Mouse (Mus musculus): Measurements from ENCODE around the gene Atp10a.
"Not testable (repeated sequence)": the region's sequence is repeated elsewhere in the genome, so short reads cannot be mapped to it uniquely, and the experiment has no call there.

The Atp10a gene

DNA sequence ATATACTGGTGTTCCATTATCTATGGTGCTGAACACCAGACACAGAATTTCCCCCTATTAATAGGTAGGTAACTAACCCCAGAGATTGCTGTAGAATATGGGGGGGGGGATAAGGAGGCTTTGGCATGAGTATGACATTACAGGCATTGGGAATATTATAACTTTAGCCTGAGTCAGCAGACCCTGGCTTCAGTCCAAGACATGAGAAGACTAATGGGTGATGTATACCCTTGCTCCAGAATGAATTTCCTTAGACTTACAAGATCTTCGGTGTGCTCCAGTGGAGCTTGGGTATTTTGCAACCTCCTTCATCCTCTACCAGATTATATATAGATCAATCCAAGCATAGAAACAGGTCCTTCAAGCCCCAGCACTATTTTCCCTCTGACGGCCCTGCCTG, 145.8 kb downstream of the Atp10a start:
- no peak for DNase-seq

DNA sequence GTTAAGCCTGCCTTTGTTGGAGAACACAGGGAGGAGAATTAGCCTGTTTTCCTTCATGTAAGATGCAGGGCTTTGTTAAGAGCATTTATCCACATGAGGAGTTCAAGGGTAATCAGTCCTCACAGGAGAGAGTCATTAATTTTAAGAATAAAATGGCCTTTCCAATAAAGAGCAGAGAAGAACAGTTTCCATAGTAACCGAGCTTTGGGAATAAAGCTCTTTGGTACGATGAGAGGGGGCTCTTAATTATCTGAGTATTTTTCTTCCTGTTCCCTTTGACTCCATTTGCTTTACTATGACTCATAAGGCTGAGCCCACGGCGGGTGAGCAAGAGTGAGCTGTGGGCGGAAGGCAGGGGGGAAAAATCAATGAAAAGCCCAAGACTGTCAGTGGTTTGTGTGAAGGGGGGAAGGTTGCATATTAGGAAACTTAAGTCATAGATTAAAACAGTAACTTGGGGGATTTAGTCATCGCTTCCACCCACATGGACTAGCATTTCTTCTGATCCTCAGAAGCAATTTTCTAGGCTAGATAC, 166.2 kb downstream of the Atp10a start:
- DNase-seq = peak; percentile 22

DNA sequence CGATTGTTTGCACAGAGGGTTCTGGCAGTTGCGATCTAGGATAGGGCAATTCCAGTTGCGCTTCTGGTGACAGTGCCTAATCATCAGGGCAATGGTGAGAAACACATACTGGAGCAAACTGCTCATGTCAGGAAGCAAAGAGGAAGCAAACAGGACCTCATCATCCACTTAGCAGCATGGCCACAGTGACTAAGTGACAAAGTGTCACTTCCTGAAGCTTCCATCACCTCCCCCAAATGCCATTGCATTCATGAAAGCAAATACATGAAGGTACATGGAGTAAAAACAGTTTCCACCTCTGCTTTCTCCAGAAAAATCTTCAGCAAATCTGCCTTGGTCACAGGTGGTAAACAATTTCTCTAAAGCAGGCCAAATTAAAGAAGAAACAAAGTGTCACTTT, 168.7 kb downstream of the Atp10a start:
- DNase-seq = no peak

DNA sequence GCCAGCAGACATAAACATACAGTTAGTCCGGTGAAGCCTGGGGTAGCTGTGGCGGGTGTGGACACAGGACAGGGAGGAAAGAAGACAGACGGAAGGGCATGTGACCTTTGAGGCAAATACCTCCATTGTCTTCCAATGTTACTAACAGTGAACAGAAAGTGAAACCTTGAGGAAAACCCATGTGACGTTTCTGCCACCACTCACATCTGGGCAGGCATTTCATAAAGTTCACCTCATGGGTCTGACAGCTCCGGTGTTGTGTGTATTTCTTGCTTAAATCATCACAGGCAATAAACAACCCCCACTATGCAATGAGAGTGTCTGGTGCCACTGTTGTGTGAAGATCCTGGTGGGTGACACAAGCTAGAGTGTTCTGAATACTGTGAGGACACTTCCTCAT, 173.1 kb downstream of the Atp10a start:
- DNase-seq = no peak

DNA sequence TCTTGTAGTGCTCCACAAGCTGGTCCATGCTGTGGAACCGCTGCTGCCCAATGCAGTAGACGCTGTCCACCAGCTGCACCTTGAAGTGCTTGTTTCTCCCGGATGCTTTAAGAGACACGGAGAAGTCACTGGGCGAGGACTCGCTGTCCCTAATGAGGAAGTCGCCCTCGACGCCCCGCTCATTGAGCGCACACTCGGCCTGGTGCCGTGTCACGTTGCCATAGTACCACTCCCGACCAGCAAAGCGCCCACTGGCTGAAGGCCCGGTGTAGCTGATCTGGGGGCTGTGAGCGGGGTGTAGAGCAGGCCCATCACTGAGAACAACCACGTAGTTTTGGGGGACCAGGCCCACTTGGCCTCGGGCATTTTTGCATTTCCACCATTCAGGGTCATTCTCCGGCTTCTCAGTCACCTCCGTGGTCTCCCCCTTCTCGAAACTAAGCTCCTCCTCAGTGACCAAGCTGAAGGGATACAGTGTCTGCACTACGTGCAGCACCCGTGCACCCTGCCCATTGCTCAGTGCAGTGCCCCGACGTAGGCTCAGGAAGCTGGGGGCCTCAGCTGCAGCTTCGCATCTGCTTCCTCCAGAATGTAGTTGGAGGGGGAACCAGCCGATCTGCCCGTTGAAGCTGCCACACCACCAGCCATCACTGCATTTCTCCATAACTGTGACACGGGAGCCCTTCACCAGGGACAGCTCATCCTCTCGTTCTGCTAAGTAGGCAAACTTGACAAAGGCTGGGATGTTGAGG, 181.1 kb downstream of the Atp10a start:
- not testable (repeated sequence) for DNase-seq

DNA sequence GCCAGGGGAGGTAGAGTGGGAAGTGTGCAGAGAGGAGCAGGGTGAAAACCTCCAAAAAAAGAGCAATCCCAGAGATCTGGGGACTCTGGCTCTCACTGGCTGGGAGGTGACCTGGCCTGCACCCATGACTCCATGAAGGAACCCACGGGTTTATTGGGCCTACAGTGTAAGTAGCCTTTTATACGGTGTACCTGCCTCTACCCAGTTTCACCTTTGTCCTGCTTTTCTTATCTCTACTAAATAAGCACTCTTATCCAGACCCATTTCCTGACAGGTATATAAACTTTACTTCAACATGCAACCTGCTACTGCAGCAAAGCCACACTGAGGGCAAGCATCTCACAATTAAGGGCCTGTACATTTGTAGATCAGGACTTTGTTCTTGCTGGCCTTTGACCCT, 184.4 kb downstream of the Atp10a start:
- no peak for DNase-seq

DNA sequence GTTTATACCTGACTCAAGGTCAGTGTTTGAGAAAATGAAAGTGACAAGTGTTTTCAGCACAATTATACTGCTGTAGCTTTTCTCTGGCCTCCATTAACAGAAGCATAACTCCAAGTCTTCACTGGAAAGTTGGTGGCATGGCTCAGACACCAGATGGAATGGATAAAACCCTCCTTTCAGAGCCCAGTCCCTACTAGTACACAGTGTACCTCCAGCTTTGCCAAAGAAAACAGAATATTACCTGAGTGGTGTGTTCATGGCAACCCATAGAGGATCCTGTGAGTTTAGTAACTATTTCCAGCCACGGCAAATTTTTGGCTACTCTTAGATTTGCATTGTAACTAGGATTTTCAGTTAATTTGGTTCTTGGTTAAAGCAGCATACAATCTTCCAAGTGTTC, 185.1 kb downstream of the Atp10a start:
- DNase-seq = no peak

DNA sequence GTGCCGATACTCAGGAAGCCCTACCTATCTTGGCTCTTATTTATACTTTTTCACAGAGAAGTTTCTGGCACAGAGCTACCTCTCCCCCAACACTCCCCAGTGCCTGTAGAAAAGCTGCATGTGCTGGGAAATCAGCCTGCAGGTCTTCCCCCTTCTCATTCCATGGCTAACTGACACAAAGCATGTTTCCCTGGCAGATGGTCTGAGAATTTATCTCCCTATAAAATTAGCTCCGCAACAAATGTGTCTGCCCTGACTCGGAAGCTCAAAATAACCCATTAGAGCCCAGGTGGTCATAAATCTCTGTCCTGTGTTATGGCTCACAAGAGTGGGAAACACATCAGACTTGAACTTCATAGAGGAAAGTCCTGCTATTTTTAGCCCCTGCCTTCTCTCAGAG, 186.9 kb downstream of the Atp10a start:
- peak; percentile 40 for DNase-seq

DNA sequence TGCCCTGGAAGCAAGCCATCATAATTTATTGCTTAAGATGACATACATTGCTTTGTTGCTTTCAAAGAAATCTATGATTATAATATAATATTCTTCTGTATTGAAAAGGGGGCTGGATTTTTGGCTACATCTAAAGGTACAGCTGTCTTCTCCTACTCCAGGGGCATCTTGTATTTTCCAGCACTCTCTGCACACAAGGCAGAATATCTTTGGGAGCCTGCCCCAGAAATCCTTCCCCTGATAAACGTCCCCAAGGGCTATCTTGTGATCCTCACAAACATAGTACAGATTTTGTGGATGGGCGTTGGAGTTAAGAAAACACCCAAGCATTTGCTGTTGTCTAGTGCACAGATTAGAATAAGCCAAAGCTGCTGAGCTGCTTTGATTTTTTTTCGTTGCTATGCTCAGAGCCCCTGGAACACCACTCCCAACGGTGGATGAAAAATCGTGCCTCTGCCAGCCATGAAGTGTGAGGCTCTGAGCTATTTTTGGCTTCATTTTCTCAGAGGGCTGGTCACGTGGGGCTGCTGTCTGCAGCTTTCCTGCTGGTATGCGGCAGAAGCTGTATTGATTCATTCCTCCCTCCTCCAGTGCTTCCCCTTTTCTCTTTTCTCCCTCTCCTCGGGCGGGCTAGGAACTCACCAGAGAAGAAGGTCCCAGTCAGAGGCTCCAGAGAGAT, 187.9 kb downstream of the Atp10a start:
- DNase-seq = peak; percentile 95

DNA sequence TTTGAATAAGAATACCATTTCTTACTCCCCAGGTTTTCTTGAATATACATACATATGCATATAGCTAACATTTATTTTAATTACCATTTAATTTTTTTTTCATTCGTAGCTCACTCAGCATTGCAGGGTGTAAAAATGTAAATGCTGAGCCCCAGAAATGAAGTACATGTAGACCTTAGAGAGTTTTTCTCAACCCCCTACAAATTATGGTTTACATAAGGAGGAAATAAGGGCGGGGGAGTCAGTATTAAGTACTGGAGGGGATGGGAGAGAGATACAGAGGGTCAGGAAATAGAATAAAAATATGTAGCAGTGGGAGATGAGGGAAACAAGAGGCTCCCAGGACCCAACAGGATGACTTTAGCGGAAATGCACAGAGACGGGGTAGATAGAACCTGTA, 188.5 kb downstream of the Atp10a start:
- no peak for DNase-seq

DNA sequence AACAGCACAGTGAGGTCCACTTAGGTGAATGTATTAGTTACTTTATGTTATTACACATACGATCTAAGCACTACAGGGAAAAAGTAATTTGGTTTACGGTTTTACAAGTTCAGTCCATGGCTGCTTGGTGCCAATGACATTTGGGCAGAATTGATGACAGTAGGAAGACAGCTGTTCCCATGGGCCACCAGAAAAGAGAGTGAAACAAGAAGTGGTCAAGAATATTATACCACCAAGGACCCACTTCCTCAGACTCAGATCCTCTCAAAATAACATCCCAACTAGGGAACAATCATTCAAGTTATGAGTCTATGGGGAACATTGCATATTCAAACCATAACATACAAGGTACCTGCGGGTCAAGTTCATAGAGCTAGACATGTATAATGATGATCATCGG, 203.0 kb downstream of the Atp10a start:
- DNase-seq = no peak

DNA sequence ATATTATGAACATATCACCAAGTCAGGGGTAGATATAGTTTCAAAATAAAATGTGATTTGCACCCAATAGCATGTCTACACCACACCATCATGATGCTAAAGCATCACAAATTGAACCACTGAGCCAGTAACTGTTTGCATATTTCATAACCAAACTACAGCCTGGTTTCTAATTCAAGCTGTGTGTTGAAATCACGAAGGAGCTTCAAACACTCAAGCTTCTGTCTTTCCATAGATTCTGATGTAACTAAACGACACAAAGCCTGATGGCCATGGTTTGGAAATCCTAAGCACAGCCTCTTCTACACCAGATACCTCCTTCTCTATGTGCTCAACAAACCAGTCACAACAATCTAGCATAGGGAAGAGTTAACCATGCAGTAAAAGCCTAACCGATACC, 207.2 kb downstream of the Atp10a start:
- DNase-seq = no peak

DNA sequence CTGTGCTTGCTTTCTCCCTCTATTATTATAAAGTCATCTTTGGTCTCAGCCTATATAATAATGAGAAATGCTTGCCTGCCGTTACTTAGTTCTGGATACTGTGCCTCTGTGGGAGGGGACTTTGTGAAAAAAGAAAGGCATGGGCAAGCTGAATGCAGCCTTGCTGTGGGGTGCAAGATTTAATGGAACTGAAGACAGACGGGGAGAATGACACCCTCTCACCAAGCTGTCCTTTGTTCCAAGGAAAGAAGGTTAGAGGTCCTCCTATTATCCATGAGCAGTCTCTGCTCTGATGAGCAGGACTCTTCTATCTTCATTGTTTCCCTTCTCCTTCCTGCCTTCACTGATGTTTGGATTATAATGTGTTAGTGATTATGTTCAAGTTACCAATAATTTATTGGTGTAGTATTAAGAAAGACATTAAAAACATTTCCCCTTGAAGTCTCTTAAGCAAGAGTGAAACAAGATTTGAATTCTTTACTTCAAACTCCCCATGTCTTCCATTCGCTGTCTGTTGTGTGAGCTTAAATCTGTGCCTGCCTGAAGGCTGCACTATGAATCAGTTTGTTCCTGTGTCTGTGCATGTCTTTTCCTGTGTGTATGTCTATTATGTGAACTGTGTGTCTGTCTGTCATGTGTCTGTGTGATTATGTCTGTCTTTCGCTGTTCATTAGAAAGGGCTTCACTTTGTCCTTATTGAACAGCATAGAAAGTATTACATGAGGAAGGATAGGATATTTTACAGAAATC, 211.1 kb downstream of the Atp10a start:
- DNase-seq = no peak

DNA sequence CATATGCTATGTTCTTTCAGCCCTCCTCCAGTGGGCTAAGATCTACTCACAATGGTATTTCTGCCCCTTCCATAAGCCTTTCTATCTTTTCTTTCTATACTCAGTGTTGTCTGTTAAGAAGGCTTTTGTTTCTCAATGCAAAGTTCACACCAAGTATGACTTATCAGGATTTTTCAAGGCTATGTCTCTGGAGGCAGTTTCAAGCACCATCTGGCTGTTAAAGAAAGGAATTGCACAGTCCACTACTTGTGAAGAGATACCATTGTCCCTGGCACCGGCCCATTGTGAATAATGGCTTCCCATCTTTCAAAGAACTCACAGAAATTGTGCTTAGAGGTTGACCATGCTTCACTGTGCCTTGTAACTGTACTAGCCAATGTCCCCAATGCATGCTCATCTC, 214.7 kb downstream of the Atp10a start:
- DNase-seq = no peak

DNA sequence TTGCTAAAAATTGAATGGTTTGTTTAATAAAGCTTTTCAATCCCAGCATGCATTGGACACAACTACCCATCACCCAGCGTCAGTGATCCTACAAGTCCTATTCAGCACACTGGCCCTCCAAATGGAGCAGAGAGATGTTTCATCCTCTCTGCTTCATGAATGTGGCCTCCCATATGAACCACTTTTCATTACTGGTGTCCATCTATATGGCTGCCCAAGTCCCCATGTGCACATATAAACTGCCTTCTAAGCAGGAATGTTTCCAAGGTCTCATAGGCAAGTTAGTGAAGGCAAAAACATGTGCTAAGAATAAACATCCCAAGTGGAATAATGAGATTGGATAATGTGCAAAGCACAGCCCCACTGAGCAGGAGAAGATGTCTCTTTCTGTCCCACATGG, 217.7 kb downstream of the Atp10a start:
- no peak for DNase-seq

Measured in layer of hippocampus, adult 9-11 months (tissue).